Mouse (Mus musculus) lung, embryonic 15.5 days (tissue): ENCODE measurements around the gene Plxna3. TPM values are rescaled to one million over a fixed set of nuclear protein-coding genes. Genes with fewer than 3 reads are reported as not detected.

Experiments used
- ATAC-seq: fragments of 200-750 bp; cut with Nextera tagmentation; 2 replicates; pipeline ENCODE4 v1.8.0; 2017; ENCODE audit warnings: moderate number of reproducible peaks, borderline replicate concordance; ENCODE audit not compliant: low FRiP score, low TSS enrichment; ENCODE audit errors: extremely low read depth
- H3K27ac ChIP-seq: fragments of 300-500 bp; sonication (generic); 2 replicates; pipeline ENCODE4 v1.5.1; 2015; ENCODE audit warnings: moderate library complexity, mild to moderate bottlenecking, inconsistent platforms
- H3K27me3 ChIP-seq: fragments of 300-500 bp; sonication (generic); 2 replicates; pipeline ENCODE4 v1.6.1; 2015; ENCODE audit warnings: inconsistent platforms
- H3K36me3 ChIP-seq: fragments of 300-500 bp; sonication (generic); 2 replicates; pipeline ENCODE4 v1.6.1; 2015; ENCODE audit warnings: inconsistent platforms
- H3K4me1 ChIP-seq: fragments of 300-500 bp; sonication (generic); 2 replicates; pipeline ENCODE4 v1.6.1; 2015; ENCODE audit warnings: inconsistent platforms
- H3K4me2 ChIP-seq: fragments of 300-500 bp; sonication (generic); 2 replicates; pipeline ENCODE4 v1.6.1; 2015; ENCODE audit warnings: inconsistent platforms, mild to moderate bottlenecking, moderate library complexity
- H3K4me3 ChIP-seq: fragments of 300-500 bp; sonication (generic); 2 replicates; pipeline ENCODE4 v1.5.1; 2015; ENCODE audit warnings: mild to moderate bottlenecking, inconsistent platforms
- H3K9ac ChIP-seq: fragments of 300-500 bp; sonication (generic); 2 replicates; pipeline ENCODE4 v1.6.1; 2015; ENCODE audit warnings: inconsistent platforms
- H3K9me3 ChIP-seq: fragments of 300-500 bp; sonication (generic); 2 replicates; pipeline ENCODE4 v1.6.1; 2016; ENCODE audit warnings: inconsistent platforms
- WGBS: fragments of 180-500 bp; shearing (Covaris S2); methylation state at CpG from one replicate; pipeline ENCODE4 v1.1.7; 2015; 5-methylcytosine and 5-hydroxymethylcytosine counted together
- microRNA-seq: library from miRNA; unstranded; fragments of <30 nt; microRNA quantifications from one replicate; pipeline ENCODE4, GENCODE M21; 2016
- polyA plus RNA-seq: library from polyadenylated mRNA; unstranded; fragments of >200 nt; fragmentation: Nextera tagmentation; extraction: Ambion mirVana; gene quantifications from 2 replicates; pipeline ENCODE4 v1.2.1, GENCODE M21; 2015

The Plxna3 gene
- polyA plus RNA-seq, 1 experiment from 2014 or later, result 9.8 TPM

- Histone ChIP-seq H3K9ac (no peak overlapping the region), H3K9me3 (no peaks in the 10 kb centered on the region), H3K27me3 (no peaks in the 10 kb centered on the region), H3K27ac (no peak overlapping the region), H3K36me3 (0 out of 2 replicates have a peak, but pooled peaks cover 3% of the 10 kb centered on the region), H3K4me3 (no peak overlapping the region), H3K4me2 (no peak overlapping the region), H3K4me1 (no peaks in the 10 kb centered on the region)
- WGBS, result 67% methylated on average over 2 of the region's 2 CpGs
- ATAC-seq, result no peak
These were observed 55.6 kb downstream of the Plxna3 start for GRCm38 (mm10) chrX:74384451-74384850.

GRCm38 (mm10) chrX:74388153-74388552 lies 59.3 kb downstream of the Plxna3 start:
- Histone ChIP-seq H3K27me3 (no peaks in the 10 kb centered on the region), H3K4me2 (no peak overlapping the region), H3K4me3 (no peak overlapping the region), H3K27ac (no peak overlapping the region), H3K36me3 (0 out of 2 replicates have a peak, but pooled peaks cover 3% of the 10 kb centered on the region), H3K9me3 (no peaks in the 10 kb centered on the region), H3K9ac (no peak overlapping the region), H3K4me1 (0 out of 2 replicates have a peak, but pooled peaks cover 5% of the 10 kb centered on the region)
- ATAC-seq, result no peak

- H3K9me3 ChIP-seq, result no peaks in the 10 kb centered on the region
- ATAC-seq, result peak; percentile 100
- no peaks in the 10 kb centered on the region for H3K36me3 ChIP-seq
- peak within 1 kb of the TSS; percentile 72 for H3K9ac ChIP-seq
- H3K4me1 ChIP-seq, result 0 out of 2 replicates have a peak, but pooled peaks cover 5% of the 10 kb centered on the region
- WGBS, result 18% methylated on average over 27 of the region's 30 CpGs
- H3K4me3 ChIP-seq, result peak within 1 kb of the TSS; percentile 56
- no peaks in the 10 kb centered on the region for H3K27me3 ChIP-seq
- peak within 1 kb of the TSS; percentile 63 for H3K4me2 ChIP-seq
- H3K27ac ChIP-seq, result peak within 1 kb of the TSS; percentile 81
These were observed 63.9 kb downstream of the Plxna3 start, which contains the start of the genes Fam3a and Ikbkg for GRCm38 (mm10) chrX:74392535-74393443. Gene Fam3a, minus strand, starts transcription at chrX:74393272. Gene Ikbkg, plus strand, starts transcription at chrX:74393290.

Small RNAs within 50 kb of the gene (microRNA-seq; reads per million reads assigned to microRNA genes)
- gene Mir7092, result not detected

Other genes starting within 250 kb of the Plxna3 start
- gene Opn1mw, start 201.6 kb upstream of the Plxna3 start, polyA plus RNA-seq, result not detected in 2 replicates
- 13.1 and 15.1 TPM in 2 replicates for gene Mecp2, start 193.7 kb upstream of the Plxna3 start, polyA plus RNA-seq
- gene Tex28, start 161.2 kb upstream of the Plxna3 start, polyA plus RNA-seq, result not detected in 2 replicates
- gene Tktl1, start 151.8 kb upstream of the Plxna3 start, polyA plus RNA-seq, result not detected in 2 replicates
- gene Flna, start 79.2 kb upstream of the Plxna3 start, polyA plus RNA-seq, result 361 and 366 TPM in 2 replicates
- gene Emd, start 74.4 kb upstream of the Plxna3 start, polyA plus RNA-seq, result 23.2 and 24.7 TPM in 2 replicates
- gene Rpl10, start 58.3 kb upstream of the Plxna3 start, polyA plus RNA-seq, result 846 and 923 TPM in 2 replicates
- 78.8 and 83.8 TPM in 2 replicates for gene Taz, start 47.2 kb upstream of the Plxna3 start, polyA plus RNA-seq
- 11.2 and 15.8 TPM in 2 replicates for gene Dnase1l1, start 46.7 kb upstream of the Plxna3 start, polyA plus RNA-seq
- gene Atp6ap1, start 32.0 kb upstream of the Plxna3 start, polyA plus RNA-seq, result 134 and 138 TPM in 2 replicates
- 154 and 193 TPM in 2 replicates for gene Gdi1, start 24.1 kb upstream of the Plxna3 start, polyA plus RNA-seq
- gene Fam50a, start 16.0 kb upstream of the Plxna3 start, polyA plus RNA-seq, result 63.2 and 63.9 TPM in 2 replicates
- gene Lage3, start 24.6 kb downstream of the Plxna3 start, polyA plus RNA-seq, result 104 and 119 TPM in 2 replicates
- 83.2 and 84.1 TPM in 2 replicates for gene Ubl4a, start 44.2 kb downstream of the Plxna3 start, polyA plus RNA-seq
- gene Slc10a3, start 44.3 kb downstream of the Plxna3 start, polyA plus RNA-seq, result 21.0 and 21.1 TPM in 2 replicates
- 39.6 and 46.7 TPM in 2 replicates for gene Fam3a, start 64.2 kb downstream of the Plxna3 start, polyA plus RNA-seq
- gene Ikbkg, start 64.2 kb downstream of the Plxna3 start, polyA plus RNA-seq, result 18.5 and 18.6 TPM in 2 replicates
- gene G6pdx, start 100.1 kb downstream of the Plxna3 start, polyA plus RNA-seq, result 46.8 and 51.5 TPM in 2 replicates
- gene Gm6880, start 152.3 kb downstream of the Plxna3 start, polyA plus RNA-seq, result not detected in 2 replicates
- gene Olfr1326-ps1, start 245.8 kb downstream of the Plxna3 start, polyA plus RNA-seq, result not detected in 2 replicates